Mouse (Mus musculus): ENCODE measurements around the gene Cox6b2. TPM values are rescaled to one million over a fixed set of nuclear protein-coding genes. Genes with fewer than 3 reads are reported as not detected.

Cox6b2 gene
- polyA plus RNA-seq, 1 experiment from 2014 or later: 42.1 TPM

Other genes starting within 250 kb of the Cox6b2 start
- 44.9 and 61.5 TPM in 2 replicates for gene Tnnt1, start 236.7 kb downstream of the Cox6b2 start, polyA plus RNA-seq (2014; fragmentation: Nextera tagmentation; extraction: Ambion mirVana)
- gene Tnni3, start 228.9 kb downstream of the Cox6b2 start, polyA plus RNA-seq (2014; fragmentation: Nextera tagmentation; extraction: Ambion mirVana): 2.6 and 9.9 TPM in 2 replicates
- gene Dnaaf3, start 220.6 kb downstream of the Cox6b2 start, polyA plus RNA-seq (2014; fragmentation: Nextera tagmentation; extraction: Ambion mirVana): 1.0 and 1.6 TPM in 2 replicates
- gene Syt5, start 205.6 kb downstream of the Cox6b2 start, polyA plus RNA-seq (2014; fragmentation: Nextera tagmentation; extraction: Ambion mirVana): 4.8 and 6.6 TPM in 2 replicates
- not detected in 2 replicates for gene Ptprh, start 149.1 kb downstream of the Cox6b2 start, polyA plus RNA-seq (2014; fragmentation: Nextera tagmentation; extraction: Ambion mirVana)
- gene Tmem86b, start 121.7 kb downstream of the Cox6b2 start, polyA plus RNA-seq (2014; fragmentation: Nextera tagmentation; extraction: Ambion mirVana): 0.63 and 2.5 TPM in 2 replicates
- 4.9 and 5.0 TPM in 2 replicates for gene Ppp6r1, start 94.1 kb downstream of the Cox6b2 start, polyA plus RNA-seq (2014; fragmentation: Nextera tagmentation; extraction: Ambion mirVana)
- 102 and 104 TPM in 2 replicates for gene Hspbp1, start 68.0 kb downstream of the Cox6b2 start, polyA plus RNA-seq (2014; fragmentation: Nextera tagmentation; extraction: Ambion mirVana)
- 2.1 and 2.3 TPM in 2 replicates for gene Brsk1, start 62.5 kb downstream of the Cox6b2 start, polyA plus RNA-seq (2014; fragmentation: Nextera tagmentation; extraction: Ambion mirVana)
- not detected in 2 replicates for gene Tmem150b, start 27.8 kb downstream of the Cox6b2 start, polyA plus RNA-seq (2014; fragmentation: Nextera tagmentation; extraction: Ambion mirVana)
- gene Kmt5c, start 13.0 kb downstream of the Cox6b2 start, polyA plus RNA-seq (2014; fragmentation: Nextera tagmentation; extraction: Ambion mirVana): 55.7 and 61.6 TPM in 2 replicates
- not detected in 2 replicates for gene Fam71e2, start 18.2 kb upstream of the Cox6b2 start, polyA plus RNA-seq (2014; fragmentation: Nextera tagmentation; extraction: Ambion mirVana)
- gene Il11, start 29.8 kb upstream of the Cox6b2 start, polyA plus RNA-seq (2014; fragmentation: Nextera tagmentation; extraction: Ambion mirVana): 0.21 TPM in 1 of 2 replicates, not detected in the other
- gene Tmem190, start 29.8 kb upstream of the Cox6b2 start, polyA plus RNA-seq (2014; fragmentation: Nextera tagmentation; extraction: Ambion mirVana): not detected in 2 replicates
- 1.3 and 1.4 TPM in 2 replicates for gene Tmem238, start 36.6 kb upstream of the Cox6b2 start, polyA plus RNA-seq (2014; fragmentation: Nextera tagmentation; extraction: Ambion mirVana)
- gene Rpl28, start 39.8 kb upstream of the Cox6b2 start, polyA plus RNA-seq (2014; fragmentation: Nextera tagmentation; extraction: Ambion mirVana): 149 and 169 TPM in 2 replicates
- gene Ube2s, start 59.5 kb upstream of the Cox6b2 start, polyA plus RNA-seq (2014; fragmentation: Nextera tagmentation; extraction: Ambion mirVana): 453 and 487 TPM in 2 replicates
- 0.72 TPM in 2 replicates for gene Shisa7, start 91.6 kb upstream of the Cox6b2 start, polyA plus RNA-seq (2014; fragmentation: Nextera tagmentation; extraction: Ambion mirVana)
- 2.4 and 2.9 TPM in 2 replicates for gene Isoc2b, start 117.2 kb upstream of the Cox6b2 start, polyA plus RNA-seq (2014; fragmentation: Nextera tagmentation; extraction: Ambion mirVana)
- 0.70 and 0.72 TPM in 2 replicates for gene Isoc2a, start 124.1 kb upstream of the Cox6b2 start, polyA plus RNA-seq (2014; fragmentation: Nextera tagmentation; extraction: Ambion mirVana)
- gene Gm36210, start 153.4 kb upstream of the Cox6b2 start, polyA plus RNA-seq (2014; fragmentation: Nextera tagmentation; extraction: Ambion mirVana): 0.27 TPM in 1 of 2 replicates, not detected in the other
- 2.5 and 3.6 TPM in 2 replicates for gene Zfp628, start 162.1 kb upstream of the Cox6b2 start, polyA plus RNA-seq (2014; fragmentation: Nextera tagmentation; extraction: Ambion mirVana)
- 2.7 and 2.8 TPM in 2 replicates for gene Nat14, start 168.9 kb upstream of the Cox6b2 start, polyA plus RNA-seq (2014; fragmentation: Nextera tagmentation; extraction: Ambion mirVana)
- 0.97 and 1.2 TPM in 2 replicates for gene Ssc5d, start 172.7 kb upstream of the Cox6b2 start, polyA plus RNA-seq (2014; fragmentation: Nextera tagmentation; extraction: Ambion mirVana)
- 0.21 TPM in 1 of 2 replicates, not detected in the other for gene Sbk2, start 211.3 kb upstream of the Cox6b2 start, polyA plus RNA-seq (2014; fragmentation: Nextera tagmentation; extraction: Ambion mirVana)
- 0.06 TPM in 1 of 2 replicates, not detected in the other for gene Sbk3, start 218.1 kb upstream of the Cox6b2 start, polyA plus RNA-seq (2014; fragmentation: Nextera tagmentation; extraction: Ambion mirVana)
- 25.3 and 28.4 TPM in 2 replicates for gene Zfp579, start 243.1 kb upstream of the Cox6b2 start, polyA plus RNA-seq (2014; fragmentation: Nextera tagmentation; extraction: Ambion mirVana)

All from embryonic facial prominence, embryonic 11.5 days (tissue).